Mouse (Mus musculus) lung, adult 2 months (tissue): Measurements from ENCODE around the gene Pacrg.

Experiments
- CTCF ChIP-seq: fragments of 200-500 bp; IDR thresholded peaks from 2 replicates; pipeline ENCODE4 v1.5.1; 2011; ENCODE audit warnings: mild to moderate bottlenecking, low read length, control low read depth; ENCODE audit not compliant: insufficient read depth
- POLR2A ChIP-seq: fragments of 200-500 bp; IDR thresholded peaks from 2 replicates; pipeline ENCODE4 v1.6.1; 2011; ENCODE audit warnings: low read depth, mild to moderate bottlenecking, control low read depth, low read length, borderline replicate concordance; ENCODE audit errors: extremely low read depth

GRCm38 (mm10) chr17:10737966-10738365, 102.1 kb downstream of the Pacrg start:
- TF ChIP-seq POLR2A = no peak
- no peak for TF ChIP-seq CTCF
